Mouse (Mus musculus) myocyte (in vitro differentiated cells): ENCODE measurements around the gene Dus3l. TPM values are rescaled to one million over a fixed set of nuclear protein-coding genes. Genes with fewer than 3 reads are reported as not detected.

Source experiments
- H3K27me3 ChIP-seq: one replicate; pipeline ENCODE4 v1.6.1; 2011; ENCODE audit not compliant: control insufficient read depth, insufficient read depth, insufficient read length
- H3K36me3 ChIP-seq: one replicate; pipeline ENCODE4 v1.6.1; 2011; ENCODE audit not compliant: control insufficient read depth, insufficient read depth
- H3K4me2 ChIP-seq: one replicate; pipeline ENCODE4 v1.6.1; 2011; ENCODE audit warnings: low read depth, control low read depth
- H3K4me3 ChIP-seq: one replicate; pipeline ENCODE4 v1.5.1; 2011; ENCODE audit warnings: mild to moderate bottlenecking, control low read depth, moderate library complexity
- H3K79me2 ChIP-seq: one replicate; pipeline ENCODE4 v1.6.1; 2011; ENCODE audit not compliant: control insufficient read depth, insufficient read depth
- H3ac ChIP-seq: one replicate; pipeline ENCODE4 v1.6.1; 2011; ENCODE audit not compliant: control insufficient read depth, insufficient read length
- CEBPB ChIP-seq: IDR thresholded peaks from 2 replicates; pipeline ENCODE4 v1.6.1; 2011; ENCODE audit warnings: mild to moderate bottlenecking, moderate library complexity; ENCODE audit not compliant: poor library complexity, insufficient read depth, severe bottlenecking
- E2F4 ChIP-seq: IDR thresholded peaks from one replicate; pipeline ENCODE4 v1.6.1; 2011; ENCODE audit warnings: mild to moderate bottlenecking, control low read depth, moderate library complexity; ENCODE audit not compliant: insufficient read depth
- MAX ChIP-seq: IDR thresholded peaks from one replicate; pipeline ENCODE4 v1.6.1; 2011; ENCODE audit warnings: low read depth, mild to moderate bottlenecking, control low read depth
- MYOD1 ChIP-seq, 3 experiments: IDR thresholded peaks; one replicate each; pipeline ENCODE4 v1.6.1; 2011; ENCODE audit warnings: control low read depth in 2 of 3, low read depth in 2 of 3, mild to moderate bottlenecking in 2 of 3, moderate library complexity in 1 of 3; ENCODE audit not compliant: insufficient read length in 2 of 3, control insufficient read depth in 1 of 3
- MYOG ChIP-seq, 3 experiments: IDR thresholded peaks; one replicate each; pipeline ENCODE4 v1.6.1; 2011; ENCODE audit warnings: control low read depth in 2 of 3, low read depth in 2 of 3, mild to moderate bottlenecking in 2 of 3; ENCODE audit not compliant: insufficient read length in 2 of 3, control insufficient read depth in 1 of 3, insufficient read depth in 1 of 3
- POLR2A ChIP-seq: IDR thresholded peaks from one replicate; pipeline ENCODE4 v1.6.1; 2011; ENCODE audit warnings: low read depth, mild to moderate bottlenecking, control low read depth, moderate library complexity; ENCODE audit not compliant: insufficient read length
- POLR2AphosphoS2 ChIP-seq: IDR thresholded peaks from one replicate; pipeline ENCODE4 v1.6.1; 2011; ENCODE audit warnings: low read depth, control low read depth; ENCODE audit not compliant: insufficient read length
- REST ChIP-seq: IDR thresholded peaks from one replicate; pipeline ENCODE4 v1.6.1; 2011; ENCODE audit warnings: mild to moderate bottlenecking, control low read depth, moderate library complexity; ENCODE audit not compliant: insufficient read depth, insufficient read length
- SRF ChIP-seq: IDR thresholded peaks from one replicate; pipeline ENCODE4 v1.6.1; 2011; ENCODE audit warnings: low read depth; ENCODE audit not compliant: control insufficient read depth, insufficient read length
- TCF12 ChIP-seq: IDR thresholded peaks from one replicate; pipeline ENCODE4 v1.6.1; 2011; ENCODE audit warnings: mild to moderate bottlenecking, control low read depth; ENCODE audit not compliant: poor library complexity, insufficient read depth, severe bottlenecking
- TCF3 ChIP-seq: IDR thresholded peaks from one replicate; pipeline ENCODE4 v1.6.1; 2011; ENCODE audit warnings: low read depth, control low read depth; ENCODE audit not compliant: insufficient read length
- USF1 ChIP-seq: IDR thresholded peaks from one replicate; pipeline ENCODE4 v1.6.1; 2011; ENCODE audit warnings: low read depth, mild to moderate bottlenecking, control low read depth, moderate library complexity
- polyA plus RNA-seq: library from polyadenylated mRNA; unstranded; fragments of >200 nt; fragmentation: generic; extraction: Trizol; gene quantifications from one replicate; pipeline ENCODE4 v1.2.1, GENCODE M21; 2012; ENCODE audit warnings: missing spikeins

Dus3l gene
- polyA plus RNA-seq, 1 experiment, result 38.7 TPM

- Histone ChIP-seq H3K27me3 (peaks cover 16% of the 10 kb centered on the region), H3K4me3 (no peak overlapping the region), H3K4me2 (no peak overlapping the region), H3K36me3 (no peaks in the 10 kb centered on the region), H3ac (no peak overlapping the region), H3K79me2 (no peaks in the 10 kb centered on the region)
- TF ChIP-seq REST, result no peak
- no peak for TF ChIP-seq USF1
- no peak for TF ChIP-seq MYOG (IDR thresholded peaks at IDR 0.05; ENCODE audit: control insufficient read depth in 1 of 3, insufficient read depth in 1 of 3, insufficient read length in 2 of 3, low read depth in 2 of 3)
- TF ChIP-seq CEBPB, result no peak
- TF ChIP-seq POLR2AphosphoS2, result no peak
- no peak for TF ChIP-seq MYOD1 (IDR thresholded peaks at IDR 0.05; ENCODE audit: control insufficient read depth in 1 of 3, insufficient read length in 2 of 3, low read depth in 2 of 3)
- TF ChIP-seq SRF, result no peak
- no peak for TF ChIP-seq POLR2A
- no peak for TF ChIP-seq TCF3
- no peak for TF ChIP-seq MAX
- TF ChIP-seq E2F4, result no peak
- no peak for TF ChIP-seq TCF12
Observed at GRCm38 (mm10) chr17:56761077-56761476, 3.5 kb upstream of the Dus3l start.

DNA sequence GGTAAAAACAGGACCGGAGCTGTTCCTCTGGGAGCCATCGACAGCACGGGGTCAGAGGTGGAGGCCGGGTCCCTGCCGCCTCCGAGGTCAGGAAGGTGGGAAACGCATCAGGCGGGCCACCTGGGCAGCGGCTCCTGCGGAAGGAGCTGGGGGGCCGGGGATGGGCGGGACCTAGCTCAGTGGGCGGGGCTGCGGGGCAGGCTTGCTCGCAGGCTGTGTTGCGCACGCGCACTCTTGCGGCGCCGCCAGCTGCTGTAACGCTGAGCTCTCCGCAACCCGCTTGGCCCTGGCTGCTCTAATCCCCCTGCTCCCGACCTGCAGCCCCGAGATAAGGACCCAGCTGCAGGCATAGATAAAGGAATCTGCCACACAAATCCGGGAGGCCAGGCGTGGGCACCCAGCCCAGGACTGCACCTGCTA, 2.6 kb upstream of the Dus3l start:
- Histone ChIP-seq H3K79me2 (no peaks in the 10 kb centered on the region), H3K36me3 (no peaks in the 10 kb centered on the region), H3ac (no peak overlapping the region), H3K4me3 (peak overlapping the region; percentile 19), H3K4me2 (peak overlapping the region; percentile 86), H3K27me3 (peaks cover 7% of the 10 kb centered on the region)
- TF ChIP-seq E2F4 (no peak), CEBPB (no peak), MYOD1 (IDR thresholded peaks at IDR 0.05; ENCODE audit: control insufficient read depth in 1 of 3, insufficient read length in 2 of 3, low read depth in 2 of 3) (peak in 2 of 3 experiments; percentile 56 to 77), POLR2A (peak; percentile 51), USF1 (no peak), POLR2AphosphoS2 (peak; percentile 57), MYOG (IDR thresholded peaks at IDR 0.05; ENCODE audit: control insufficient read depth in 1 of 3, insufficient read depth in 1 of 3, insufficient read length in 2 of 3, low read depth in 2 of 3) (peak in 2 of 3 experiments; percentile 71 to 81), TCF3 (no peak), REST (no peak), MAX (no peak), TCF12 (no peak), SRF (no peak)

- H3ac ChIP-seq, result no peak overlapping the region
- no peak overlapping the region for H3K4me2 ChIP-seq
- H3K79me2 ChIP-seq, result no peaks in the 10 kb centered on the region
- H3K27me3 ChIP-seq, result no peaks in the 10 kb centered on the region
- H3K4me3 ChIP-seq, result peak overlapping the region; percentile 19
- TF ChIP-seq MYOD1 (IDR thresholded peaks at IDR 0.05; ENCODE audit: control insufficient read depth in 1 of 3, insufficient read length in 2 of 3, low read depth in 2 of 3) (no peak), TCF12 (no peak), MAX (no peak)
- H3K36me3 ChIP-seq, result no peaks in the 10 kb centered on the region
Observed at GRCm38 (mm10) chr17:56762769-56763731, 1.5 kb upstream of the Dus3l start.

- H3ac ChIP-seq, result no peak overlapping the region
- peak overlapping the region; percentile 62 for H3K4me2 ChIP-seq
- H3K4me3 ChIP-seq, result peak overlapping the region; percentile 73
- H3K79me2 ChIP-seq, result no peaks in the 10 kb centered on the region
- no peaks in the 10 kb centered on the region for H3K27me3 ChIP-seq
- TF ChIP-seq MYOG (IDR thresholded peaks at IDR 0.05; ENCODE audit: control insufficient read depth in 1 of 3, insufficient read depth in 1 of 3, insufficient read length in 2 of 3, low read depth in 2 of 3) (no peak), POLR2AphosphoS2 (no peak), POLR2A (no peak), E2F4 (no peak)
- no peaks in the 10 kb centered on the region for H3K36me3 ChIP-seq
Observed at GRCm38 (mm10) chr17:56763741-56764250, 761 bp upstream of the Dus3l start.

GRCm38 (mm10) chr17:56765431-56765830, 874 bp downstream of the Dus3l start:
- H3K36me3 ChIP-seq, result no peaks in the 10 kb centered on the region
- peak overlapping the region; percentile 36 for H3ac ChIP-seq
- H3K27me3 ChIP-seq, result no peaks in the 10 kb centered on the region
- peak overlapping the region; percentile 91 for H3K4me2 ChIP-seq
- TF ChIP-seq TCF3, result no peak
- no peaks in the 10 kb centered on the region for H3K79me2 ChIP-seq
- H3K4me3 ChIP-seq, result peak overlapping the region; percentile 73
